Comparison of ENCODE assay signal across 9 mouse cellular contexts in genomic region chr2:154227830-154228229, GRCm38 (mm10).
"Had no signal": no experiment of that assay in that cellular context is flagged by ENCODE, and none has a peak within 500 bp of the region (broad histone marks: within the 10 kb centered on the region; RNA-seq: fewer than 3 reads in every experiment).

No protein-coding gene starts in this region.

- DNase-seq: kidney, postnatal 14 days; kidney, postnatal 4 days; left cerebral cortex, postnatal 4 days; liver, postnatal 0 days; lung, embryonic 14.5 days; lung, postnatal 36 days; retina, postnatal 1 day; right cerebral cortex, postnatal 25 days; thymus, postnatal 25 days had no signal
